Mouse (Mus musculus) small intestine, adult 2 months (tissue): Measurements from ENCODE around the gene Slc35b2.

Source experiments
- CTCF ChIP-seq: fragments of 200-500 bp; IDR thresholded peaks from 2 replicates; pipeline ENCODE4 v1.5.1; 2012; ENCODE audit warnings: low read depth, mild to moderate bottlenecking, control low read depth, inconsistent platforms, low read length, moderate library complexity, mixed read lengths; ENCODE audit not compliant: insufficient replicate concordance, insufficient read length; ENCODE audit errors: extremely low read depth
- POLR2A ChIP-seq: fragments of 200-500 bp; IDR thresholded peaks from 2 replicates; pipeline ENCODE4 v1.6.1; 2012; ENCODE audit warnings: low read depth, mild to moderate bottlenecking, control low read depth, inconsistent platforms, low read length, moderate library complexity

- no peak for TF ChIP-seq CTCF
- TF ChIP-seq POLR2A = no peak
Observed at GRCm38 (mm10) chr17:45606992-45607879, 43.6 kb downstream of the Slc35b2 start.
